Mouse (Mus musculus): ENCODE results near the gene Sash3.

The Sash3 gene

DNA sequence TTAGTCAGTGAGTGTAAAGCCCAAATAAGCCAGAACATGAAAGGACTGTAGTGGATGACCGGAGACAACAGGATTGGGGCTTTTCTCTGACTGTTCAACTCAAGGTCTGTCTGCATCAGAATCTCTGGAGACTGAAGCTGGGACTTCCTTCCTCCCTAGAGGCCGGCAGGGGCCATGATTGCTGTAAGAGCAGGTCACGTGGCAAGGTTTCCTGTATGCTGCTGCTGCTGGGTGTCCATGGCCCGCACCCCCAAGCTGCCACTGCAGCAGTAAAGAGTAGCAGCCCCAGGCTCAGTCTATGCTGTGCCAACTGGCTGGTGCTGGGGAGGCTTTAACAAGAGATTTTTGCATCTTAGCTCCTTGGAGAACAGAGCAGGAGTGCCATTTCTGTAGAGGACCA, at the start of gene Sash3:
Gene Sash3, plus strand, starts transcription at position 175 of the 400 bp plus-strand sequence.
- peak; percentile 64 to 67 for DNase-seq

DNA sequence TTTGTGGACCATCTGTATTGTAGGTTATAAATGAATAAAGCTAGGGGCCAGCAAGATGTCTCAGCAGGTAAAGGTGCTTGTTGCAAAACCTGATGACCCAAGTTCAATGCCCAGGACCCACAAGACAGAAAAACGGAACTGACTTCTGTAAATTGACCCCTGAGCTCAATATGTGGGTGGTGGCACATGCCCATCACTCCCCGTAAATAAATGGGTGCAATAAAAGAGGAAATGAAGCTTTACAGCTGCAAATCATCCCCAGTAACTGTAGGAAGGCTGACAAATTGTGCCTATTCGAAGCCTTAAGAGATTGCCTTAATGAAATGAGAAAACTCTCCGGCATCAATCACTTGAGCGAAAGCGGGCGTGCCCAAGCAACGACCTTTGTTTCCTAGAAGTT, 49.7 kb upstream of the Sash3 start:
- peak in 1 of 2 experiments; percentile 5 for DNase-seq

DNA sequence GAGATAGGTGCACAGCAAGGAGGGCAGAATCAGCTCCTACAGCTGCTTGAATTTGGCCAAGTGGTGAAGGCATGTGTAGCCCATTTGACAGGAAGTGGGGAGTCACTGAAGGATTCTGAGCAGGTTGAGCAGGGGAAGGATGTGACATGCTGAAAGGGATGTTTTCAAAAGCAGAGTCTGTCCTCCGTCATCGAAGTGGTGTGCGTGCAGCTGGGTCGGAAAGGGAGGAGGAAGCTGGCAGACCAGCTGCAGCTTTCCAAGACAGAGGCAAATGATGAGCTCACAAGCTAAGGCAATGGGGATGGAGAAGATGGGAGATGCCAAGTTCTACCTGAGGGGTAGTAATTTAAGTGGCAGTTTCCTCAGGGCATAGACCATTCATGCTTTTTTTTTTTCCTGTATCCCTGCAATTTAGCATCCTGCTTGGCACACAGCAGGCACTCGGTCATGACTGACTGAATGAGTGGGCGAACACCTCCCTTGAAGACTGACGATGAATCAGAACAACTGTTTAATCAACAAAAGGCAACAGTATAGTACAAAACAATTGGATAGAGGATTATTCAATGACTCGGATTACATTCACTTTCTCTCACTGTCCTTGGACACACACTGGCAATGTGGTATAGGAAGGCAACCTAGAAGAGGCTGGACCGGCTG, 47.6 kb upstream of the Sash3 start:
- no peak for DNase-seq

DNA sequence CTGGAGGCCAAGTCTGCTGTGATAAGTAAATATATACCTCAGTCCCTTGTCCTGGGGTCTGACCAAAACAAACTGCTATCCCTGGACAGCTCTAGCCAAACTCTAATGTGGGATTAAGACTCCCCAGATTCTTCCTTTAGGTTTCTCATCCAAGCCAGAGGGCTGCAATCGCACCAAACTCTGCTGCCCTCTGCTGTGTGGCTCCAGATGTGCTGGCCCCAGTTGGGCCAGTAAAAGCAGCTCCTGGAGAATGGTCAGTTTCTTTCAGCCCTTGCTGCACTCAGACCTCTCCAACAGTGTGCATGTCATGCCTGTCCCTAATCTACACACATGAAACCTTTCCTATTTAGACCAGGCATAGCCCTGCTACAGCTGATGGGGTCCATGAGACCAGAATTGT, 46.4 kb upstream of the Sash3 start:
- no peak for DNase-seq

DNA sequence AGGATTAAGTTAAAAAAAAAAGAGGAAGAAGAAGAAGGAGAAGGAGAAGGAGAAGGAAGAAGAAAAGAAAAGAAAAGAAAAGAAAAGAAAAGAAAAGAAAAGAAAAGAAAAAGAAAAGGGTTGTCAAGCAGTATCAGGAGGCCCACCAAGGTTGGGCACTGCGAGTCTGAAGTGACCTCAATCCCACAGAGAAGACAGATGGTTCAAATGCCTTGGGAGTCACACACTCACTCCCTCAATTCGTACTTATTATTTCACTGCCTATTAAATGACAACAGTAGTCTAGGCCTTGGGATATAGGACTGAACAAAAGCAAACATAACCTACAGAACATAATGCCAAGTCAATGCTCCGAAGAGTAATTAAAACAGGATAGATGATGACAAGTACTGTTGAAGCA, 43.0 kb upstream of the Sash3 start:
- no peak for DNase-seq

DNA sequence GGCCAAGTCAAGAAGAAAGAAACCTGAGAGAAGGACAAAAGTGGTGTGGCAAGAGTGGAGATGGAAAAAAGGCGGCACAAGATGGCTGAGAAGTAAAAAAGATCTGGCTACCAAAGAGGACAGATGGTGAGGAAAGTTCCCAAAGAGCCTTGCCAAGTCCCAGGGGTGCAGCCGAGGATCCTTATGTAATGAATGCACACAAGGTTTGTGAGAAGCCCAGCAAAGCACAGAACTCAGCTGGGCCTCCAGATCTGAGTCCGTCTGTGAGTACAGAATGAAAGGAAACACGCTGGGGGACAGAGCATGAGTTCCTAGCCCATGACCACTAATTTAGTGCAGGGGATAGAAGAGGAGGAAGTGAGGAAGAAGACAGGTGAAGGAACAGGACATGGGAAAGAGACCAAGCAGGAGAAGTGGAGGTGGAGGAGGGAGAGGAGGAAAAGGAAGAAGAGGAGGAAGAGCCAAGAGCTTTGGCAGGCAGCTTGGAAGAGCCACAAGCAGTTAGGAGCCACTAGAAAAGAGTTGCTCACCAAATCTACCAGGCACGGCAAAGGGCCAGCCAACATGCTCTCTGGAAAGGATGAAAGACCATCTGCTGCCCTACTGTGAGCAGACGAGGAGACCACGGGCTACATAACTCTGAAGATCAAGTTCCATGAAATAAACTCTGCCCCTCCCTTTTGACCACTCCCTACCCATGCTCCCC, 41.3 kb upstream of the Sash3 start:
- no peak for DNase-seq

DNA sequence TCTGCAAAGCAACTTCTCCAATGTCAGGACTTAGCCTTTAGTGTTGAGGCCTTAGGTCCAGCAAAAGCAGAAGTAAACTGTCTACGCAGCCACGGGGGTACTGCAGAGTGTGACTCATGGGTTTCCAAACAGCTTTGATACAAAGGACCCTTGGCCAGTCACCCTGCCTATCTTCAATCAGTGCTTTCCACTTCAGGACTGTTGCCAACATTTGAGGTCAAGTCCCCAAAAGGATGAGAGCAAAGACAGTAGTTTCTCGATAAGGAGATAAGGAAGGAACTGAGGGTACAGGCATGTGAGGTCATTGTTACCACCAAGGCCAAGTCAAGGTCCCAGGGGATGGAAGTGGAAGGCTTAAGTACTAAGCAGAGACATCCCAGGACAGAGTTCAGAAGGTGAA, 40.0 kb upstream of the Sash3 start:
- no peak for DNase-seq

DNA sequence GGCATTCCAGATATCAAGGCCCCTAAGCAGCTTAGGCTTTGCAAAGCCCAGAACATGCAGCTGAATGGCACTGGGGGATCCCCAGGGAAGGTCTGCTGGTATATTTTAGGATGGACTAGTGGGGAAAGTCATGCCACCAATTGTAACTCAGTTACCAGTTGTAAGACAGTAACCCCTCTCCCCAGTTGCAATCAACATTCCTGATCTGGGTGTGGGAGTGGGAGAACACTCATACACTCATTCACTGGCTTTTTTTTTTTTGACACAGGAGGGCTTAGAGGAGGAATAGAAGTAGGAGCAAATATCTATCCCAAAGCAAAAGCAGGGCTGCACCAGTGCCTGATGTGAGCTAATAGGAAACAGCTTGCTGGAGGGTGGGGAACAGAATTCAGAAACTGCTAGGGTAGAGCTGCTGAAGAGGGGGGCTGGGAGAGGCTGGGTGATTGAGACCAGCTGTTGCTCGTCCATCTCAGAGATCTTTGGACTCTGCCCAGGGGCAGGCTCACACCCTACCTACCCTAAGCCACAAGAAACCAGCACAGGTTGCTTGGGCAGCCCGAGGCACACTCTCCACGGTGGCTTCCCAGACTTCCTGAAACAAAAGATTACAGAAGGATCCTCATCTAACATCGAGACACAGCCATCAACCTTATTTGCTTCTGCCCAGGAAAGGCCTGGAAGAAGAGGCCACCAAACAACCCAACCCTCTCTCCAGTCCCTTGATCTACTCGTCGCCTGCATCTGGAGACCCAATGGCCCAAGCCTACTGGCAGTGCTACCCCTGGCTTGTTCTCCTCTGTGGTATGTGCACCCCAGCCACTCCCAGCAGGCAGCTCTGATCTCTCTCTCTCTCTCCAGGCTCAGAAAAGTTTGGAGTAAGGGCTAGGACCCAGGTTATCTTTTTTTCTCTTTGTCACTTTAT, 37.6 kb upstream of the Sash3 start, which contains the start of gene Xpnpep2:
Gene Xpnpep2, plus strand, starts transcription at position 332 of the 922 bp plus-strand sequence.
- DNase-seq: no peak

DNA sequence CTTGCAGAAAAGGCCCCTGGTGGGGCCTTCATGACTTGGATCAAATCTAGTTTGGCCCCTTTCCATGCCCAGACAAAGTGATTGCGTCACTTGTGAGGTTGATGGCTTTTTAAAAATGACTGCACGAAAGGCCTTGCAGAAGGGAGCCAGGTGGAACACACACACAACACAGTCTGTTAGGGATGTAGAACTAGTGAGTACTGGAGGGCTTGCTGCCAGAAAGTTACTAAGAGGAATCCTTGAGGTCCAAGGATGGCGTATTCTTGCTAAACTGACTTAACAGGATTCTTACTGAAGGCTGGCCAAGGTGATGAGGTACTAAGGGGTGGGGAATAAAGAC, 37.0 kb upstream of the Sash3 start:
- DNase-seq: no peak

DNA sequence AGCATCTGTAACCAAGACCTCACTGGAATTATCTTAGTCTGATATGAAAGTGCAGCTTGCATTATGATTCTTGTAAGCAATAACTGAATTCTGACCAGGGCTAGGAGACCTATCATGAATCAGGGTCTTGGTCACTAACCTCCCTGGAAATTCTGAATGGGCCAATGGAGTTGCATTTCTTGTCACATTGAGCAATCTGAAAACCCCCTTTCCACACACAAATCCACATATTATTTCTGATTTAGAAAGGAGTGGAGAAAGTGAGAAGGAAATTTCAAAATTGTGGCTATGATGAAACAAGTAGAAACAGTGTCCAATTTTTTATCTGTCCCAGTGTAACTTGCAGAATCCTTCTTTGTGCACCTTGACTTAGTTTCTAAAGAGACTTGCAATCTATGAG, 26.9 kb upstream of the Sash3 start:
- DNase-seq: no peak

DNA sequence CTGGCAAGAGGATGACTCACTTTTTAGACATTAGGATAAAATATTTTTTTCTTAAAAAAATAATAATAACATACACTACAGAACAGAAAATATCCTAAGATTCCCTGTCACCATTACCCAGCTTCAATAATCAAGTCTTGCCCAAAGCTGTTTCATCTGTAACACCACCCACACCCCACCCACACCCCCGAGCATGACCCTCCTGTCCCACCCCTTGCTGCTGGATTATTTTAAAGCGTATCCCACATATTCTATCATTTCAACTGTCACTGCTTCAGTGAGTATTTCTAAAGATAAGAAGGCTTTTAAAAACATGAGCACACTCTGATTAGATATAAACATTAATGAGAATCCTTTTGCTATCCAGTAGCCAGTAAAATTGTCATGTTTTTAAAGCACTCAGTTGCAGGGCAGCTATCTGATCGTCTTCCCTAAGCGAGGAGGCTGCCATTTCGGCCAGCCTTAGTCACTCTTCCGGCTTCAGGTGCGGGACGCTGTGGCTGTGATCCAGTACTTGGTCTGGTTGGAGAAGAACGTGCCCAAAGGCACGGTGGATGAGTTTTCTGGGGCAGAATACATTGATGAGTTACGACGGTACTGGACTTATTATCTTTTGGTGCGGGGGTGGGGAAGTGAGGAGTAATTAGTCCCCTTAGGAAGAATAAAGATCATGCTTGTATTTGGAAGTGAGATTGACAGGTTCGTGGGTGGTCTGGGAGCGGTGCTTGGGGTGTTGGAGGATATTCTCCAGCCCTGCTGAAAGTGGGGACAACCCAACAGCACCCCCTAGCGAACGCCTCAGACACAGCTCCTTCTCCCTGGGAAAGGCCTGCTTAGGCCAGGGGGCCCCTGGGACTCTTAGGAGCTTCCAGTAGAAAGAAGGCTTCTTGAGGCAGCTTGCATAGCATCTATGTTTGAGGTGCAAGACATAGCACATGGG, 21.8 kb upstream of the Sash3 start:
- DNase-seq: peak; percentile 45 to 65

DNA sequence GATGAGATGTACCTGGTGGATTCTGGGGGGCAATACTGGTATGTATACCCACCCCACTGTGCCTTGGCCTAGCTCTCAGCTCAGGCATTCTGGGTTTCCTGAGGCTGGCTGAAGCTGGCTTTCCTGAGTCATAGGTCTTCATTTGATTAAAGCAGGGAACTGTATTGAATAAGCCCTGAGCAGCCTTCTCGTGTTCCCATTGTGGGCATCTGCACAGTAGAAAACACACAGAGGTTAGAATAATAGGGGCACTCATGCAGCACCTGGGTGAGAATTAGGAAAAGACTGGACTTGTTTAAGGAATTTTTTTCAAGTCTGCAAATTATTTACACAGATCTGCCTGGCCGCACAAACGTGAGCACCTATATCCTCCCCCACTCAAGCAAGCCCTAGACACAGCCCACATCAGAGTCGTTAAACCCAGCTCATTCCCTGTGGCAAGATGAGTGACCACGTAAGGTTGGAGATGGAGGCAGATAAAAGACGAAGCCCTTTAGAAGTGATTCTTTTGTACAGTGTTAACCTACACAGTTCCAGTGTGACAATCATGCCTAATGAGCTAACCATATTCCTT, 19.2 kb upstream of the Sash3 start:
- no peak for DNase-seq

DNA sequence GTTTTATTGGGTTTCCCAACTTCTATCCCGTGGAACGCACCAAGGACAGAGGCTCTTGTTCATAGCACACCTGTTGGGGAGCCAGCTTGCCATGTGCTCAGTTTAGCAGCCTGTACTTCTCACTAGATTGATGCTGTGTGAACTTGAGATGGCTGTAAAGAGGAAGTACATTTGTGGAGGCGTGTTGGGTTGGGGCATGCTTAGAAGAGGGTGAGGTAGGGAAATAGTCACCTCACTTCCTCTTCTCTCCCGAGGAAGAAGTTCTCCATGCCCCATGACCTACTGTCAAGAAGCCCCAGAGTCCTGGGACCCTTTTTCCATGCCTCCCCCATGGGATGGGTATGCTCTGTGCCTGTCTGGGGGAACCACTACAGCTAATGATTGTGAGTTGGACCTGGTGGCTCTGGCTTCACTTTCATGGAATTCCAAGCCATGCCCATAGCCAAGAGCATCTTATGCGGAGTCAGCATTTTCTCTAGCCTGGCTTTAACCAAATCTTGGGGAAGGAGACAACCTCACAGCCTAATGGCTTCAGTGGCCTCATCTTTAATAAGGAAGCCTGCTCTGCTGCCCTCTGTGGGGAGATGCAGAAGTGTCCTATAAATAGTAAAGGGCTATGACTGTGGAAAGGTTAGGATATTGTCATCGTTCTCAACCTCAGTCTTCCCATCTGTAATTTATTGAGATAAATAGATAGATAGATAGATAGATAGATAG, 18.6 kb upstream of the Sash3 start:
- DNase-seq: no peak

DNA sequence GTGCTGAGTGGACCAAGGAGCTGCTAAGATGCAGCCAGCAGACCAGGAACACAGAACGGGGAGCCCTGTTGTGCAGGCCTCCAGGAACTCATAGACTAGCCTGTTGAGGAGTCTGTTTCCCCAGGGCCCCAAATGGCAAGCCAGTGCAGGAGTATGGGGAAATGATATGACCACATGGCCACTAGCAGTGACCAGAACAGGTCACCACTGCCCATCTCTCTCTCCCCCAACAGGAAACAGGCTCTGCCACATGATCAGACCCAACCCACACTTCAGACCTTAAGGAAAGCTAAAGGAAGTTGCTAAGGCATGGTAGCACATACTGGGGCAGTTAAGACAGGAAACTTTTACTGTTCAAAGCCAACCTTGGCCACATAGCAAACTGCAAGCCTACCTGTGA, 17.1 kb upstream of the Sash3 start:
- DNase-seq: no peak

DNA sequence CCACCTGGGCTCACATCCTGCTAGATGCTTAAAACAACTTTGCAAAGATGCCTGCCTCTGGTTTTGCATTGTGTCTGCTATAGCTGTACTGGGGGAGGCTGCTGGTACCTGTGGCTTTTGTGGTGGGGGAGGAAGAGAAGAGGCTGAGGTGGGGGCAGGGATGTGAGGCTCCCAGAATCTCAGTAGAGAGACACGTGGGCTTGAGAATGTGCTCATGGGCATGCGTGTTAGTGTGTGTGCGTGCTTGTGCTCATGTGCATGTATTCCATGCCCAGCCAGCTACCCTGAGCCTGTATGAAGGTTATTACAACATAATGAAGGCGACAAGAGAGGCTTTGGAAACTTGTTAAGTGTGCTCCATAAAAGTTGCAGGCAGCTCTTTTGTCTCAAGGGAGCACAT, 9.3 kb upstream of the Sash3 start:
- DNase-seq: peak in 1 of 2 experiments; percentile 31

DNA sequence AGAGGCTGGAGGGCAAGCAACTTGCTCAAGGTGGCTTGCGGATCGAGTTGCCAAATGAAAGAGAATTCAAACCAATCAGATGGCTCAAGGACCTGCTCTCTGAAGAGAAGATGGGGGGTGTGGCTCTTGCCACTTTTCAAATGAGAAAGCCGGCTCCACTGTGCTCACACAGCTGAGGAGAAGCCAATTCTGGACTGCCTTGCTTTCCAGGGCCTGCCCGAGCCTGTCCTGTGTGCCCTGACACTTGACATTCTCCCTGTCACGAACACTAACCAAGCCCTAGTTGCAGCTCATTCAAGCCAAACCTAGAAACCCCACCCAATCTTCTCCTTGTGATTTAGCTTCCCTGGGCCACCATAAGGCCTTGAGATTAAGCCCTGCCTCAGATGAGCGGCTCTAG, 8.2 kb upstream of the Sash3 start:
- DNase-seq: no peak

DNA sequence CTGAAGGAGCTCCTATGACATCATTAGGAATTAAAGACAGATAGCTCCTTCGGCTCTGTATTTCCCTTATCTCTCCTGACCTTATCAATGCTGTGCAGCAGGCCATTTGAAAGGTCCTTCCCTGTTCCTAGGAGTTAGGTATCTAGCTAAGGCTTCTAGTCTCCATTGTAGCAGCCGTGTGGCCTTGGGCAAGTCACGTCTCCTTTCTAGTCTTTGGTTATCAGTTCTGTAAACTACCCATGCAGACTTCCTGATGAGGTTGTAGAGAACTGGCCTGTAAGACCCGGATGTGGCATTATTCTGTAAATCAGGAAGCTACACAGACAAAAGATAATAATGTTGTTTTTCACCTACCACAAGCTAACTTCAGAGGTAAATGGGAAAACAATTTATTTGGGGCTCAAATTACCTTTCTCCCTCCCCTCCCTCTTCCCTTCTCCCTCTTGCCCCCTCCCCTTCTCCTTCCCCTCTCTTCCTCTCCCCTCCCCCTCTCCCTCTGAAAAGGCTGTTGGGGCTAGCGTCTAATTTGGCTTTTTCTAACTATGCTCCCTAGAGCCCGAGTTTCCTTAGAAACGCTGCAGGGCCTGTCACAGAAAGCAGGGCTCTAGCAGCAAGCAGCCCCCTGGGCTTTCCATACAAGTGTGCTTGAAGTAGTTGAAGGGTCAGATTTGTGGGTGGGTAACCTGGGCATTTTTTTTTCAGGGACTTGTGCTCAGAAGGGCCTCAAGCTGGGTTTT, 7.5 kb upstream of the Sash3 start:
- DNase-seq: no peak

DNA sequence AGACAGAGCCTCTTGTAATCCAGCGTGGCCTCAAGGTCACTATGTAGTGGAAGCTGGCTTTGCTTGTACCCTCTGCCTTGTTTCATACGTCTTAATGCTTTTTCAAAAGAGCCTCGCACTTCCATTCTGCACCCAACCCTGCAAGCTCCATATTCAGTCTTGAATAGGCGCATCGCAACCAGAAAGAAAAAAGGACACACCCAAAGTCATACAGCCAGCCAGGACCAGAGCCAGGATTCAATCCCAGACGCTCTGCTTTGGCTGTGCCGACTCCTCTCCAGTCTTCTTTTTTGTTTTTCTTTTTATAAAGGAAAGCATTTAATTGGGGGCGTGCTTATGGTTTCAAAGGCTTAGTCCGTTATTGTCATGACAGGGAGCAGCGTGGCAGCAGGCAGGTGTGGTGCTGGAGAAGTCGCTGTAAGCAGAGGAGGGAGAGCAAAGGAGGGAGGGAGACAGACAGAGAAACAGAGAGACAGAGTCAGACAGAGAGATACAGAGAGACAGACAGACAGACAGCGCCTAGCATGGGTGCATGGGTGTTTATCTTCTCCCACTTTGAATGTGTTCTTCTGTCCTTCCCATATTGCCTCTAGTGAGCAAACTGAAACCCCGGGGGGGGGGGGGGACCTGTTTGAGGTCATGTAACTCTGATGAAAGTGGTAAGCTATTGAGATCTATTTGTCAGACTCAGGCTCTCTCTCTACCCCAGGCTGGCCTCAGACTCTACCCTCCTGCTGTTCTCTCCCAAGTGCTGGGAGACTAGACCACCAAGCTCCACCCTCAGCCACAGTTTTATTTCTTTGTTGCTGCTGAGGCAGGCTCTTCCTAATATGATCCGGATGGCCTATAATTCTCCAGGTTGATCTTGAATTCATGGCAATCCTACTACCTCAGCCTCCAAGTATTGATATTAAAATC, 6.6 kb upstream of the Sash3 start:
- DNase-seq: no peak

DNA sequence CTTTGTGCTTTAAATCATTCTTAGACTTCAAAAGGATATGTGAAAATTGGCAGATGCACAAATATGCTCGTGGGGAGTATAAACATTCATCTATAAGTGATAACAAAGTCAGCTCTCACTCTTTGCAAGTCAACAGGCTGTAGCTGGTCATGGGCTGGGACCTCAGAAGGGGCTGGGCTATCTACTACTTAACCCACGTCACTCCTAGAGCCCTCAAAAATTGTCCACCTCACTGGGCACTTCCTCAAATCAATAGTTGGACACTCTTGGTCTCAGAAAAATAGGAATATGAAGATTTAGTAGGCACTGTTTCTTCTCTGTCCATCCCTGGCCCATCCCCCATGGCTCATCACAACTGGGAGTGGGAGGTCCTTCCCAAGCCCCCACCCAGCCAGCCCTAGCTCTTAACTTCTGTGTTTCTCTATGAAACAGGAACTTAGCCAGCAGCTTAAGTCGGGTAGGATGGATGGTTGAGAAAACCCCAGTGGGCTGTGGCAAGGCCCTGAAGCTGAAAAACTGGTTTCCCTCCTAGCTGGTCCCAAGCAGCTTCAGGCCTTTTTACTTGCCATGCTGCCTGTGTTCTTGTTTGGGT, 5.9 kb upstream of the Sash3 start:
- DNase-seq: peak; percentile 48 to 51

All from spleen, adult 18-20 months (tissue).